Mouse (Mus musculus): Measurements from ENCODE around the gene Ccno.
A peak's percentile ranks its signal among the peaks of the same experiment; 100 is the strongest.

Ccno gene

DNA sequence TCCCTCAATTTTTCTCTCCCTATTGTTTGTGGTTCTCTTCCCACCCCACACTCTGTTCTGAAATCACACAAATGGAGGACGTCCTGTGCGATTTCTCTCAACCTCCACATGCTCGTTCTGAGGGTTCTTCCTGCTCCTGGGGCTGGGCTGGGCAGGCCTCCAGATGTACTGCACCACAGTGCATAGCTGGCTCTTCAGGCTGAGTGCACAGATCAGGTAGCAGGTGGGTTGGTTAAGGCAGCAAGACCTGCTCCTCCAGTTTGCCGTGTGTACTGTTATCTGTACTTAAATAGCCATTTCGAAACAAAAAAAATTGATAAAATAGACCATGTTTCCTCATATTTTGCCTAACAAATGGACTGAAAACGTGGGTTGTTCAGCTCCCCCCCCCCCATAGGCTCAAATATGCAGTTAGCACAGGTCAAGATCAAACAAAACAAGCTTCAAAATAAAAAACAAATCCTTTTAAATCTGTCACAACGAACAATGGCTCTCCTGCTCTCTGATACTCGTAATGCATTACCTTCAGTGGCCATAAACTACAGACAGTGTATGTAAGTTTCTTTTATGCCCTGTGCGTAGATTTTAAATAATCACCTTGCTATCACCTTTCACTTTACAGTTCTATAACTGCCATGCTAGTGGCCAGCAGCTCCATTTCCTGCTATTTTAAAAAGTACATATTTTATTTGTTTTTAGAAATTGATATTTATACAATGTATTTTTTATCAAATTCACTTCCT, 13.1 kb downstream of the Ccno start:
- DNase-seq (ENCODE audit: low read depth, low spot score), result no peak

DNA sequence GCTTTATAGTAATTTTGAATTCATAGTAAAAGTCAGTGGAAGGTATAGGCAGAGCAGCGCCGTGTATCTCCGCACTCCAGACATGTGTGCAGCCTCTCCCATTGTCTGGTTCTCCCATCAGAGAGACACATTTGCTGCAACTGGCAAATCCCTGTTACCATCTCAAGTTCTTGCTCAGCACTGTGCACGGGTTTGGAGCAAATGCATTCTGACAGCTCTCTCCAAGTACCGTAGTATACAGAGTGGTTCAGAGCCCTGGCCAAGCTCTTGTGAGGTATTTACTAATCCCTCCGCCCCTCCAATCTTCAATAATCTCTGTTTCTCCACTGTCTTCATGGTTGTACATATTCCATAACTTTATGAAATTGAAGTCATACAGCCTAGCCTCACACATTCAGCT, 25.1 kb downstream of the Ccno start:
- DNase-seq (ENCODE audit: low read depth, low spot score), result no peak

DNA sequence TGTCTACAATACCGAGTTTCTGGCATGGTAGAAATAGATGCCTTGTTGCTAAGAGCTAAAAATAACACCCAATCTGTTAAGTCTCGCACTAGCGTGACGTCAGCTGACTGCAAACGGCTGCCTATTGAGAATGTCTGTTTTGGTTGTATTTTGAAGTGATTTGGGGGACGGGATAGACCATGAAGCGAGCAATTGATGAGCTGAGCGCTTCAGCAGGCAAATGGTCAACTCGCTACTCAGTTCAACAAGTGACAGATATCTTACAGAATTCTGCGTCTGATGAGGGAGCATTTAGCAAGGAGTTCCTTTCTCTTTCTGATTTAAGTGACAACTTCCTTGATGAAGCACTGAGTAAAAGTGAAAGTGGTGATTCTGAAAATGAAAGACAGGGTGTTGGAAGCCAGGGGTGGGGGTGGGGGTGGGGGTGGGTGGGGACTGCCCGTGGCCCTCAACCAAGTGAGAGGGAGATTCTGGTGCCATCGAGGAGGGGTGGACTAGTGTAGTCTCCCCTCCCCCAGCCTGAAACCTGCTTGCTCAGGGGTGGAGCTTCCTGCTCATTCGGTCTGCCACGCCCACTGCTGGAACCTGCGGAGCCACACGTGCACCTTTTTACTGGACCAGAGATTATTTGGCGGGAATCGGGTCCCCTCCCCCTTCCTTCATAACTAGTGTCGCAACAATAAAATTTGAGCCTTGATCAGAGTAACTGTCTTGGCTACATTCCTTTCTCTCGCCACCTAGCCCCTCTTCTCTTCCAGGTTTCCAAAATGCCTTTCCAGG, 25.8 kb downstream of the Ccno start:
- DNase-seq (ENCODE audit: low read depth, low spot score), result peak; percentile 58

DNA sequence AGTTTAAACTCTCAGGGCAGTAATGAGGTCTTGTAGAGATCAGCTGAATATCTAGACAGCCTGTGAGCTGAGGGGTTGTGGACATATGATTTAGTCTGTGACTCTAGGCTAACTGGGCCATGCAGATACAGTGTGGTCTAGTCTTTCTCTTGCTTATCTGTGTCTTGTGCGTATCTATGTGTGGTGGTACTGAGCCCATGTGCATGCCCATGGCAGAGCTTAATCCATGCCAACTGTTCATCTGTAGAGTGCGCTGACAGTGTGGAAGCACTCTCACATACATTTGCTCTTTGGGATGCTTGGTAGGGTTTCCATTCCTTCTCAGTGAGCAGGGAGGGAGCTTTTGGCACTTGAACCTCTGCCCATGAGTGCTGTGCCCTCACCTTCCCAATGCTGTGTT, 33.9 kb downstream of the Ccno start:
- DNase-seq (ENCODE audit: low read depth, low spot score), result no peak

DNA sequence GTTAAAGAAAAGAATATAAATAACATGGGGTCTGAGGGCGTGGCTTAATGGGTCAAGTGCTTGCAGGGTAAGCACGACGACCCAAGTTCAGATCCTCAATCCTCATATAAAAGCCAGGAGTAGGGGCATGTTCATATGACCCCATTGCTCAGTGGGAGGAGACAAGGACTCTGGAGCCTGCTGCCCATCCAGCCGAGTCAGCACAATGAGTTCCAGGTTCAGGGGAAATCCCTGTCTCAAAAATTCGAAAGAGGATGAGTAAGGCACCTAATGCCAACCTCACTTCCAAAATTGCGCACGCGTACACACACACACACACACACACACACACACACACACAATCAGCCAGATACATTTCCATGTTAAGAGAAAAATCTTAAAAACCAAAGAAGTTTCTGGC, 34.9 kb downstream of the Ccno start:
- DNase-seq (ENCODE audit: low read depth, low spot score), result no peak

DNA sequence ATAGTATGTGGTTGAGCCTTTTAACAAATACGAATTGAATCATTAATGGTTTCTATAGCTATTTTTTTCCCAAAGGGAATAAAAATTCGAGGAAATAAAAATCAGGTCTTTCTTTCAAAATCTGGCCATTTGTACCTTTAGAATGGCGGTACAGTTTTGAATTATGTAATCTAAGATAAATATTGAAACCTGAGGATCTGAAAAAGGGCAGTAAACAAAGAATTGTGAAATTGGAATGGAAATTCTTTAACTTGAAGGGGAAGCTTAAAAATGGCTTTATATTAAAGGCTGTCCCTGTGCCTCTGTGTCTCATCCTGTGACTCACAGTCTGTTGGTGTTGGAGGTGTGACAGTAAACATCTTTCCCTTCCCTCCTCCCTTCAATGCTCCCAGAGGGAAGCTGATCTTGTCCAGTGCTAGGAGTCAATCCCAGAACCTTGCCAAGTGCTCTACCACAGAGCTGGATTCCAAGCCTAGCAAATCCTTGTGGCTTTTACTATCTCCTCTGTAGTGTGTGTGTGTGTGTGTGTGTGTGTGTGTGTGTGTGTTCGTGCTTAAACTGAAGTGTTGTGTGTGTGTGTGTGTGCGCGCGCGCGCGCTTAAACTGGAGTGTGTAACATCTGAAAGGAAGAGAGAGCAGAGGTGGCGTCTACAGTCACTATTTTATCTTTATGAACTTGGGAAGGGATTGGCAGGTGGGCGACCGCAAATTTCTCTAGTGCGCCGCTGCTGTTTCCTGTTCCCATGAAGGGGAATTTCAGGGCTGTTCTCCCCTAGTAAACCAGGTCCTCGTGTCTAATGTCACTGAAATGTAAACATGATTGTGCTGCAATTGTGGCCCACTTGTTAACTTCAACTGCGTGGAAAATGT, 35.9 kb downstream of the Ccno start:
- DNase-seq (ENCODE audit: low read depth, low spot score), result no peak

DNA sequence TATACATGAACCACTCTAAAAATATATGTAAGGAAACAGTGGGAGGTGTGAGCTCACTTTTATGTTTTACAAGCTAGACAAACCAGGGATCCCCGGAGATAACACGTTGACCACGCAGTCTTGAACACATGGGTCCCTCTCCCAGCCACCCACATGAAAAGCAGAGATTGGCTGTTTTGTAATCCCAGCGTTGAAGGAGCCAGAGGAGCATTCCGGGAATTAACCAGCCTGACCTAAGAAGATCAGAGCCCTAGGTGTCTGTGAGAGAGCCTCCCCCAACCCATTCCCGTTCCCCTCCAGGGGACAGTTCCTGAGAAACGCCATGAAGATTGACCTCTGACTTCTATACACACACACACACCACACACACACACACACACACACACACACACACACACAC, 43.7 kb downstream of the Ccno start:
- DNase-seq (ENCODE audit: low read depth, low spot score), result peak; percentile 63

DNA sequence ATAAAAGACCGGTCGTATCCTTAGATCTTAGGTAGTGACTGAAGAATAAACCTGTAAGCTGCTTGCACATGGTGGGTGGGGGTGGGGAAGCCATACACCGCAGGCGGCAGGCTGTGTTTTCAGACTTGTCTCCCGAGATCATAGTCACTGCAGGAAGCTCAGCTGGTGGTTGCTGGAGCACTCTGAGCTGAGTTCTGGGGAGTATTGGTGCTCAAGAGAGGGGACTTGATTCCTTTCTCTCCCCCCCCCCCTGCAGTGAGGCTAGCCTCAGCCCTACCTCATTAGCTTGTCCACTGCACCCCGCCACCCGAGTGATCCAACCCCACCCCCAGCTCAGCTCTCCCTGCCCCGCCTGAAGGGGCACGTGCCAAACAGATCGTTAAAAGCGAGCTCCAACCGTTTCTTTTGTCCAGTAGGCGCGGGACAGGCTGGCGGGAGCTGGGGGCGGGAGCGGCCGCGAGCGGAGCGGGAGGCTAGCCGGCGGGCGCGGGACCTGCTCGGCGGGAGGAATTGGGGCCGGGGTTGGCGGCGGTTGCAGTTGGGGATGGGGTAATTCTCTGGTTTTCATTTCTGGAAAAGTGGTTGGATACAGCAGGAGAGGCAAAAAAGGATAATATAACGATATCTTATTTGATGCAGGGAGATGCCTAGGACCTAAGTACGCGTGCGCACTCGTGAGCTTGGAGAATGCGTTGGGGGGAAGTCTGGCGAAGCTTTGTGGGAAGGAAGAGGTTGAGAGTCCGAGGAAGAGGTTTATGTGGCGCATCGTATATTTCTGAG, 44.4 kb downstream of the Ccno start:
- DNase-seq (ENCODE audit: low read depth, low spot score), result peak; percentile 55

DNA sequence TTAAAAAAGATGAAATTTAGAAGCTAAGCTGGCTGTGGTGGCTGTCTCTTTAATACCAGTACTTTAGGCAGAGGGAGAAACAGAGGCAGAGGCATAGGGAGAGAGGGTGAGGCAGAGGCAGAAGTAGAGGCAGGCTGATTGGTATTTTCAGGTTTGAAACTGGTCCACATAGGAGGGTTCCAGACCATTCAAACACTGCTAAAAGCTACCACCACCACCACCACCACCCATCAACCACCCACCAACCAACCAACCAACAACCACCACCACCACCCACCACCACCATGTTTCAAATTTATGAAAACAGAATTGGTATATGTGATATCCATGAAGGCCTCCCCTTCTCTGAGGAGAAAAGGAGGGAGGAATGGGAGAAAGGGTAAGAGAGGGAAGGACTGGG, 45.2 kb downstream of the Ccno start:
- no peak for DNase-seq (ENCODE audit: low read depth, low spot score)

DNA sequence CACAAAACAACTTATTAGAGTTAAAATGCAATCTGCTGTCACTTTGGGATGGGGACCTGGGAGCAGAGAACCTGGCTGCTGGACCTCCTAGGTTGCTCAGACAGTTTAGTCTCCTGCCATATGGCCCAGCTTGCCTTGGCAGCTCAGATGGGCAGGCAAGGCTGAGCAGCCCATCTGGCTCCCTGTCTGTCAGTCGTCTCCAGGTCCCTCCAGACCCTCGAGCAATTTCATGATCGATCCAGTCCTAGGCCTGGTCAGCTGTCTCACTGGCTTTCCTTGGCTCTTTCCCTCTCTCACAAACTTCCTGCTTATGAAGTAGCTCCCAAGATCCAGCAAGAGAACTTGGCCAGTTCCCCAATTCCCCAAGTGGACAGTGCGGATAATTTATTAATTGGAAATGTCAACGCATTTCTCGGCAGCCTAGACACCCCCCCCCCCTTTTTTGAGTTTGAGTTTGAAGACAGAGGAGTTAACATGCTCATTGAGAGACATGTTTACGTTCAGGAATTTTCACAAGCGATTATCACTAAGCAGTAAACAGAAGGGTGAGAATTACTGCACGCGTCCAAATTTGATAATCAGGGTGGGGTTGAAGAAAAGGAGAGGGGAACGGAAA, 46.8 kb downstream of the Ccno start:
- DNase-seq (ENCODE audit: low read depth, low spot score), result peak; percentile 50

DNA sequence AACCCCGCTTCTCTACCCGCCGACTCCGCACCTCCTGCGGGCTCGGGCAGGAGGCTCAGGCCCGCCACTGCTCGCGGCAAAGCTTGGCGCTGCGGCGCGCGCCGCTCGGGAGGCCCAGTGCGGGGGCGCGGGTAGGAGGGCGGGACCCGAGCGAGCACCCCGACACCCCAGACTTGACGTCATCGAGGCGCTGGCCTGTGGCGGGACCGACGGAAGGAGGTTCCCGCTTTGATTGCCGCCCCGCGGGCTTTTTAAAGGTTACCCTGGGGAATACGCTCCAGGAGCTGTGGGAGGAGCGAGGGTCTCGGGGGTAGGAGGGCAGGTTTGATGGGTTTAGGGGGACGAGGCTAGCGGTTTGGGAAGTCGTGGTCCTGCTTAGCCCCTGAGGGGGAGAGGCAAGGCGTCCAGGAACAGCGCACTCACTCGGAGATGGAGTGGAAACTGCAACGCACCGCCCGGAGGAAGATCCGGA, 47.4 kb downstream of the Ccno start, which contains the start of gene Cdc20b:
Gene Cdc20b, plus strand, starts transcription at position 162 of the 472 bp plus-strand sequence.
- peak; percentile 56 for DNase-seq (ENCODE audit: low read depth, low spot score)

DNA sequence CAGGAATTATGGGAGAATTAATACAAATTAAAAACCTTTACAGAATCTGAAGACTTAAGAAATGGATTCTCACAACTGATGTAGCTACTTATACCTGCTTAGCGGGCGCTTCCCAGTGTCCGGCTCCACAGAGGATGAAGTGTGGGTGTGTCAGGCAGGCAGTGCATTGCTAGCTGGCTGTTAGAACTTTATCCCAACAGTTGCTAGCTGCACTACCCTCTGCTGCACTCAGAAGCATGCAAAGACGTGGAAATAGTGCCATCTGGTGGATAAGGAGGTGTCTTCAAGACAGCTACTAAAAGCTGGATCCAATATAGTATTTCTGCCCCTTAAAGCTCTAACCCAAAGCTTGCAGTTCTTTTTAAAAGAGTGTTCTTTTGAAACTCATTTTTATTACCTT, 48.2 kb downstream of the Ccno start:
- peak; percentile 95 for DNase-seq (ENCODE audit: low read depth, low spot score)

Measured in brain, adult 2 months (tissue).